Mouse (Mus musculus) heart, embryonic 12.5 days (tissue): ENCODE data around the gene Ugt1a10. TPM values are rescaled to one million over a fixed set of nuclear protein-coding genes. Genes with fewer than 3 reads are reported as not detected.

ENCODE experiments used
- ATAC-seq: fragments of 200-750 bp; cut with Nextera tagmentation; 2 replicates; pipeline ENCODE4 v1.8.0; 2017; ENCODE audit warnings: moderate TSS enrichment, moderate library complexity; ENCODE audit not compliant: insufficient number of reproducible peaks, low FRiP score
- H3K27ac ChIP-seq: fragments of 300-500 bp; sonication (generic); 2 replicates; pipeline ENCODE4 v1.5.1; 2016; ENCODE audit warnings: mild to moderate bottlenecking, moderate library complexity; ENCODE audit not compliant: poor library complexity, severe bottlenecking
- H3K27me3 ChIP-seq: fragments of 300-500 bp; sonication (generic); replicated peaks from 2 replicates; pipeline ENCODE4 v1.6.1; 2016; ENCODE audit warnings: mild to moderate bottlenecking, moderate library complexity
- H3K36me3 ChIP-seq: fragments of 300-500 bp; sonication (generic); 2 replicates; pipeline ENCODE4 v1.6.1; 2016; ENCODE audit warnings: mild to moderate bottlenecking, moderate library complexity
- H3K4me1 ChIP-seq: fragments of 300-500 bp; sonication (generic); replicated peaks from 2 replicates; pipeline ENCODE4 v1.6.1; 2016; ENCODE audit warnings: mild to moderate bottlenecking
- H3K4me2 ChIP-seq: fragments of 300-500 bp; sonication (generic); 2 replicates; pipeline ENCODE4 v1.6.1; 2016; ENCODE audit warnings: mild to moderate bottlenecking, moderate library complexity
- H3K4me3 ChIP-seq: fragments of 300-500 bp; sonication (generic); 2 replicates; pipeline ENCODE4 v1.5.1; 2016; ENCODE audit warnings: mild to moderate bottlenecking
- H3K9ac ChIP-seq: fragments of 300-500 bp; sonication (generic); 2 replicates; pipeline ENCODE4 v1.6.1; 2016; ENCODE audit warnings: mild to moderate bottlenecking, moderate library complexity
- H3K9me3 ChIP-seq: fragments of 300-500 bp; sonication (generic); replicated peaks from 2 replicates; pipeline ENCODE4 v1.6.1; 2016; ENCODE audit warnings: mild to moderate bottlenecking, moderate library complexity
- WGBS: fragments of 180-500 bp; shearing (Covaris S2); methylation state at CpG from one replicate; pipeline ENCODE4 v1.1.7; 2016; 5-methylcytosine and 5-hydroxymethylcytosine counted together
- polyA plus RNA-seq: library from polyadenylated mRNA; unstranded; fragments of >200 nt; fragmentation: Nextera tagmentation; extraction: Ambion mirVana; gene quantifications from 2 replicates; pipeline ENCODE4 v1.2.1, GENCODE M21; 2016

Gene Ugt1a10
- polyA plus RNA-seq, 1 experiment from 2014 or later = not detected

DNA sequence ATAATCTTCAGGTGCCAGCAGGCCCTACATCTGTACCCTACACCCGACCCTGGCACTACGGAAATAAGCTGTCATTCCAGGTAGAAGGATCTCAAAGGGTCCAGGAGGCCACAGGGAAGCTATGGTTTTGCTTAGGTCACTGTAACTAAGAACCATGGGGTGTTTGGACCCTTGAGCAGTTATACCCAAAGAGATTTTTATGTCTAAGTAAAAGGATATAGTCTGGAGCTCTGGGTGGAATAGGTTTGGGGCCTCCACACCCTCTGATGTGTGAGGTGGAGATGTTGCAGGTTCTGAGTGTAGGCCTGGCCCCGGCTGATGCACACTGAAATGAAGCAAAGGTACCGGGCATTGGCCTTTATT lies 179.0 kb downstream of the Ugt1a10 start:
- Histone ChIP-seq H3K4me1 (no peaks in the 10 kb centered on the region), H3K9me3 (peaks cover 97% of the 10 kb centered on the region), H3K27ac (no peak overlapping the region), H3K9ac (no peak overlapping the region), H3K4me2 (no peak overlapping the region), H3K4me3 (no peak overlapping the region), H3K27me3 (no peaks in the 10 kb centered on the region), H3K36me3 (no peaks in the 10 kb centered on the region)
- 57% methylated on average over 4 of the region's 4 CpGs for WGBS
- ATAC-seq = no peak

DNA sequence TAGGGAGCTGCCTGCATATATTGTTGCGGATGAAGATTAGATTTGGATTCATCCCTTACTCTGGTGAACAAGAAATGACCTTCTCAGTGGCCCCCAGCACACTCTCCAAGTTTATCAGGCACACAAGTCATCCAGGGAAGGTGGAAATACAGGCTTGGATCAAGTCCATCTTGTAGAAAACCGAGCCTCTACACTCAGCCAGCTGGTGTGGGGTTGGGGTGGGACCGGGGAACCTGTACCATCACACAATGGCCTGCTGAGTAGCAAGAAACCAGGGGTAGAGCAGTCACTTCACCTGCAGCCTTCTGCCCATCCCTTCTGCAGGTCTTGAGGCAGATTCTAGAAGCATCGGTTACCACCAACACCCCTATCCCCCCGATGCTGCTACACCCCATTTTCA lies 179.5 kb downstream of the Ugt1a10 start:
- 44% methylated on average over 5 of the region's 5 CpGs for WGBS
- Histone ChIP-seq H3K4me1 (no peaks in the 10 kb centered on the region), H3K9me3 (peaks cover 97% of the 10 kb centered on the region), H3K4me3 (no peak overlapping the region), H3K4me2 (no peak overlapping the region), H3K9ac (no peak overlapping the region), H3K27me3 (no peaks in the 10 kb centered on the region), H3K36me3 (no peaks in the 10 kb centered on the region), H3K27ac (no peak overlapping the region)
- ATAC-seq = no peak

DNA sequence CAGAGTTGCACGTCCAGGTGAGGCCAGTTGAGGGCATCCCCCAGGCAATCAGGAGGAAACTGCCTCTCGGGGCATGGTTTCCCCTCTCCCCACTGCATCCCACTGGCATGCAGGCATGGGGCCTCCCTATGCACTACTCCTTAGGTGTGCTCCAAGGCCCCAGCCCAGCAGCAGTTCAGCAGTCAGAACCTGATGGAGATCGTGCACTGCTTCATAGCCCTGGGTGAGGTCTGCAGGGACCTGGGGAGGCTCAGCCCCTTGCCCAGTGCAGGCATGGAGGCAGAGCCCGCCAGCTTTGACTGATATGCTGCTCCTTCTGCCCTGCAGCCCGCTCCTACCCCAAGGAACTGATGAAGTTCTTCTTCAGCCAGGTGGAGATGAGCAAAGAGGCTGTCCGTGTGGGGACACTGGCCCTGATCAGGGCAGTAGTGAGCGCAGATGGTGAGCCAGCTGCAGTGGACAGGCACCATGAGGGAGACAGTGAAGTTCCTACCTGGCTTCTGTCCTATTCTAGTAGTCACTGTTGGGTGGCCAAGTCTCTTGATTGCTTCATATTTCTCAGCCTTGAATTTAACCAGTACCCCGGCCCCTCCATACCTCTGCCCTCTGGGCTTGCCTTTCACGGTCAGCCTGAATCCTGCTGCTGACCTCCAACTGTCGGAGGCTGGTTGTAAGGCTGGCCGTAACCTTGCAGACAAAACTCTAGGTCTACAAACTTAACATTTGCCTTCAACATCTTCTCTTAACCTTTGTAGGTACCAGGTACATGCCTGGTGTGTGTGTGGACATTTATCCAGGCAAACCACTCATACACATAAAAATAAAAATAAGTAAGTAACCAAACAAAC lies 180.1 kb downstream of the Ugt1a10 start:
- no peak overlapping the region for H3K4me3 ChIP-seq
- H3K9me3 ChIP-seq = peaks cover 97% of the 10 kb centered on the region
- H3K27ac ChIP-seq = no peak overlapping the region
- no peaks in the 10 kb centered on the region for H3K4me1 ChIP-seq
- no peaks in the 10 kb centered on the region for H3K27me3 ChIP-seq
- no peaks in the 10 kb centered on the region for H3K36me3 ChIP-seq
- peak; percentile 4; the same call in 1 of the 2 replicates for ATAC-seq
- H3K9ac ChIP-seq = no peak overlapping the region
- H3K4me2 ChIP-seq = no peak overlapping the region
- 58% methylated on average over 11 of the region's 11 CpGs for WGBS

DNA sequence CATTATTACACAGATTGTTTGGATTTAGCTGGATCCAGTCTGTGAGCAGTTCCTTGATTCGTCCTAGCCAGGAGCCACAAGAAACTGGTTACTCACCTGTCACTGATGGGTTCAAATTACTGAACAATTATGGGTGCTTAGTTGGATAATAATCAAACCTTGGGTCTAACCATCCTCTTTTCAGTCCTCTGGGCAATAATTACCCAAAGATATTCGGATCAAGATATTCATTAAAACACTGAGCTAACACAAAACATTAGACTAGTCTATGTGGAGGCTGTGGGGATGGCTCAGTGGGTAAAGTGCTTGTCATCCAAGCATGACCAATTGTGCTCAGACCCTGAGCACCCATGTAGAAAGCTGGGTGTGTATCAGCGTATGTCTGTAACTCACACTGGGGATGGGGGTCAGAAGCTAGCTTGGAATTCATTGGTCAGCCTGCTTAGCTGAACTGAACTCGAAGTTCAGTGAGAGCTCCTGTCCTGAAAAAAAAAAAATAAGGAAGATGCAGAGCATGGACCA lies 180.8 kb downstream of the Ugt1a10 start:
- Histone ChIP-seq H3K27ac (no peak overlapping the region), H3K4me3 (no peak overlapping the region), H3K4me2 (no peak overlapping the region), H3K4me1 (no peaks in the 10 kb centered on the region), H3K27me3 (no peaks in the 10 kb centered on the region), H3K36me3 (no peaks in the 10 kb centered on the region), H3K9ac (no peak overlapping the region), H3K9me3 (peaks cover 97% of the 10 kb centered on the region)
- no peak for ATAC-seq
- WGBS = 55% methylated on average over 4 of the region's 4 CpGs

DNA sequence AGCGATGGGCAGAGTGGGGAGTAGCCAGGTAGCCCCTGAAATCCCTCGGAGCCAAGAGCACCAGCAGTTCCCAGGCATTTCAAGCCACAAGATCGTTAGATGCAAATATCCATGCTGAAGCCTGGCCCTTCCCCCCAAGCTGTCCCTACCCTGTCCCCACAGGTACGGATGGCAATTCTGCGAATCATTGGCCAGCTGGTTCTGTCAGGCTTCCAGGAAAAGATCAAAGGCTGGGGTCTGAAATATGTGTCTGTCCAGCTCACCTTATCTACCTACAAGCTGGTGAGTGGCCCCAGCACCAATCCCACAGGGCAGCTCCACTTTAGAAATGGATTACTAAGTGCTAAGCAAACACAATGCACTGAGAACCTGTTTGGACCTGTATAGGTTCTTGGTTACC lies 182.1 kb downstream of the Ugt1a10 start:
- H3K9me3 ChIP-seq = peaks cover 92% of the 10 kb centered on the region
- no peak for ATAC-seq
- H3K4me1 ChIP-seq = no peaks in the 10 kb centered on the region
- no peak overlapping the region for H3K9ac ChIP-seq
- no peak overlapping the region for H3K27ac ChIP-seq
- H3K4me2 ChIP-seq = no peak overlapping the region
- WGBS = 69% methylated on average over 5 of the region's 5 CpGs
- no peaks in the 10 kb centered on the region for H3K27me3 ChIP-seq
- no peaks in the 10 kb centered on the region for H3K36me3 ChIP-seq
- H3K4me3 ChIP-seq = no peak overlapping the region

GRCm38 (mm10) chr1:88238771-88239170 lies 183.6 kb downstream of the Ugt1a10 start:
- no peak for ATAC-seq
- Histone ChIP-seq H3K36me3 (no peaks in the 10 kb centered on the region), H3K9ac (no peak overlapping the region), H3K9me3 (peaks cover 91% of the 10 kb centered on the region), H3K4me1 (no peaks in the 10 kb centered on the region), H3K4me2 (no peak overlapping the region), H3K27ac (no peak overlapping the region), H3K27me3 (no peaks in the 10 kb centered on the region), H3K4me3 (no peak overlapping the region)
- 72% methylated on average over 6 of the region's 6 CpGs for WGBS

DNA sequence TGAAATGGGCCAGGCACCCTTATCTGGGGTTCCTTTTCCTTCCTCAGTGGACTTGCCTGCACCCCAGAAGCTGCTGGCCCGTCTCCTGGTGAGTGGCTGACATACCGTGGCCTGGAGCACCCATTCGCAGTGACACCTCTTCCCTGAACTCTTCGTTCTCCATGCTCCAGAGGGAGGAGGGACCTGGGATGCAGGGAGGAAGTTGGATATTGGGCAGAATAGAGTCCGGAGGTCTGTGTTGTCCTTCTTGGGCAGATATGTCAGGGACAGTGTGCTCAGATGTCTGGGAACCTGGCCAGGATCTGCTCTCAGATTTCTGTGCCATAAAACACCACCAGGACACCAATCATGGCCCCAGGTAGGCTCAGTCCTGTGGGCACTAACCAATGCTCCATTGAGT lies 184.9 kb downstream of the Ugt1a10 start:
- peaks cover 90% of the 10 kb centered on the region for H3K9me3 ChIP-seq
- no peak overlapping the region for H3K27ac ChIP-seq
- H3K4me1 ChIP-seq = no peaks in the 10 kb centered on the region
- no peak overlapping the region for H3K9ac ChIP-seq
- 64% methylated on average over 5 of the region's 5 CpGs for WGBS
- H3K36me3 ChIP-seq = no peaks in the 10 kb centered on the region
- H3K4me2 ChIP-seq = no peak overlapping the region
- ATAC-seq = 0 out of 2 replicates have a peak, but pooled peaks have one; percentile 0
- H3K4me3 ChIP-seq = no peak overlapping the region
- no peaks in the 10 kb centered on the region for H3K27me3 ChIP-seq

GRCm38 (mm10) chr1:88240579-88240978 lies 185.4 kb downstream of the Ugt1a10 start:
- 0 out of 2 replicates have a peak, but pooled peaks have one; percentile 0 for ATAC-seq
- WGBS = 61% methylated on average over 4 of the region's 4 CpGs

GRCm38 (mm10) chr1:88243861-88244260 lies 188.7 kb downstream of the Ugt1a10 start:
- H3K4me3 ChIP-seq = no peak overlapping the region
- no peak for ATAC-seq
- H3K36me3 ChIP-seq = no peaks in the 10 kb centered on the region
- no peak overlapping the region for H3K9ac ChIP-seq
- H3K4me2 ChIP-seq = no peak overlapping the region
- 58% methylated on average over 5 of the region's 5 CpGs for WGBS
- H3K27ac ChIP-seq = no peak overlapping the region
- peaks cover 93% of the 10 kb centered on the region for H3K9me3 ChIP-seq
- no peaks in the 10 kb centered on the region for H3K27me3 ChIP-seq
- no peaks in the 10 kb centered on the region for H3K4me1 ChIP-seq

More at GRCm38 (mm10) chr1:88240579-88240978, 185.4 kb downstream of the Ugt1a10 start:
- Histone ChIP-seq H3K27me3 (no peaks in the 10 kb centered on the region), H3K4me2 (no peak overlapping the region), H3K9ac (no peak overlapping the region), H3K36me3 (no peaks in the 10 kb centered on the region), H3K4me1 (no peaks in the 10 kb centered on the region), H3K9me3 (peaks cover 90% of the 10 kb centered on the region), H3K4me3 (no peak overlapping the region), H3K27ac (no peak overlapping the region)

GRCm38 (mm10) chr1:88245881-88246280 lies 190.7 kb downstream of the Ugt1a10 start:
- ATAC-seq = no peak
- H3K36me3 ChIP-seq = no peaks in the 10 kb centered on the region
- WGBS = 73% methylated on average over 6 of the region's 6 CpGs
- no peak overlapping the region for H3K4me3 ChIP-seq
- no peak overlapping the region for H3K27ac ChIP-seq
- no peak overlapping the region for H3K9ac ChIP-seq
- H3K4me1 ChIP-seq = no peaks in the 10 kb centered on the region
- no peak overlapping the region for H3K4me2 ChIP-seq
- no peaks in the 10 kb centered on the region for H3K27me3 ChIP-seq
- peaks cover 93% of the 10 kb centered on the region for H3K9me3 ChIP-seq

GRCm38 (mm10) chr1:88246386-88246785 lies 191.2 kb downstream of the Ugt1a10 start:
- H3K9ac ChIP-seq = no peak overlapping the region
- H3K4me2 ChIP-seq = no peak overlapping the region
- no peak for ATAC-seq
- WGBS = 37% methylated on average over 6 of the region's 6 CpGs
- H3K27ac ChIP-seq = no peak overlapping the region
- no peaks in the 10 kb centered on the region for H3K4me1 ChIP-seq
- no peak overlapping the region for H3K4me3 ChIP-seq
- peaks cover 93% of the 10 kb centered on the region for H3K9me3 ChIP-seq
- no peaks in the 10 kb centered on the region for H3K27me3 ChIP-seq
- H3K36me3 ChIP-seq = no peaks in the 10 kb centered on the region
